Mouse (Mus musculus) CH12.LX (cell line): ENCODE measurements around the gene Ears2.

ENCODE experiments used
- CTCF ChIP-seq, 2 experiments: IDR thresholded peaks in 1 of 2; conservative IDR thresholded peaks in 1 of 2; 2 replicates each; pipeline ENCODE4 v1.5.1; 2011 to 2012; ENCODE audit warnings: low read depth in 2 of 2, low read length in 2 of 2, improper control_type of control experiment in 1 of 2, inconsistent platforms in 1 of 2, mild to moderate bottlenecking in 1 of 2, moderate library complexity in 1 of 2
- E2F4 ChIP-seq: IDR thresholded peaks from 2 replicates; pipeline ENCODE4 v1.6.1; 2011; ENCODE audit warnings: low read depth, low read length, improper control_type of control experiment; ENCODE audit not compliant: insufficient replicate concordance
- EP300 ChIP-seq: IDR thresholded peaks from 2 replicates; pipeline ENCODE4 v1.6.1; 2011; ENCODE audit warnings: low read length, improper control_type of control experiment
- GABPA ChIP-seq: IDR thresholded peaks from 2 replicates; pipeline ENCODE4 v1.6.1; 2012; ENCODE audit warnings: low read depth, low read length, improper control_type of control experiment, inconsistent platforms; ENCODE audit not compliant: insufficient replicate concordance
- JUN ChIP-seq: IDR thresholded peaks from 2 replicates; pipeline ENCODE4 v1.6.1; 2011; ENCODE audit warnings: low read depth, mild to moderate bottlenecking, low read length, improper control_type of control experiment, moderate library complexity; ENCODE audit not compliant: insufficient read depth
- MAFK ChIP-seq: IDR thresholded peaks from 2 replicates; pipeline ENCODE4 v1.6.1; 2011; ENCODE audit warnings: low read length, improper control_type of control experiment; ENCODE audit not compliant: insufficient replicate concordance
- MXI1 ChIP-seq: IDR thresholded peaks from 2 replicates; pipeline ENCODE4 v1.6.1; 2011; ENCODE audit warnings: mild to moderate bottlenecking, low read depth, low read length, improper control_type of control experiment
- POLR2A ChIP-seq: IDR thresholded peaks from 2 replicates; pipeline ENCODE4 v1.6.1; 2011; ENCODE audit warnings: low read depth, mild to moderate bottlenecking, improper control_type of control experiment, low read length
- POLR2AphosphoS2 ChIP-seq: IDR thresholded peaks from 2 replicates; pipeline ENCODE4 v1.6.1; 2011; ENCODE audit warnings: low read depth, low read length, improper control_type of control experiment
- TBP ChIP-seq: conservative IDR thresholded peaks from 2 replicates; pipeline ENCODE4 v1.6.1; 2011; ENCODE audit warnings: low read depth, low read length, improper control_type of control experiment
- ZMIZ1 ChIP-seq: IDR thresholded peaks from 2 replicates; pipeline ENCODE4 v1.6.1; 2012; ENCODE audit warnings: low read depth, mild to moderate bottlenecking, inconsistent platforms, low read length, improper control_type of control experiment

GRCm38 (mm10) chr7:122081071-122081470, 14.0 kb upstream of the Ears2 start:
- TF ChIP-seq MXI1: no peak
- no peak for TF ChIP-seq EP300
- no peak for TF ChIP-seq CTCF (conservative IDR thresholded peaks at IDR 0.05 in 1 of 2, IDR thresholded peaks at IDR 0.05 in 1 of 2; ENCODE audit: low read depth in 2 of 2, low read length in 2 of 2)
- TF ChIP-seq E2F4: no peak
- no peak for TF ChIP-seq GABPA
- TF ChIP-seq JUN: no peak
- no peak for TF ChIP-seq MAFK
- no peak for TF ChIP-seq POLR2A
- no peak for TF ChIP-seq POLR2AphosphoS2
- no peak for TF ChIP-seq TBP
- no peak for TF ChIP-seq ZMIZ1
